Mouse (Mus musculus) lung, postnatal 0 days (tissue): Measurements from ENCODE around the gene Capza3. TPM values are rescaled to one million over a fixed set of nuclear protein-coding genes. Genes with fewer than 3 reads are reported as not detected.
A peak's percentile ranks its signal among the peaks of the same experiment; 100 is the strongest.

Experiments used
- ATAC-seq: fragments of 200-750 bp; cut with Nextera tagmentation; 2 replicates; pipeline ENCODE4 v1.8.0; 2017; ENCODE audit warnings: moderate library complexity
- DNase-seq: peaks from one replicate; pipeline ENCODE4 v3.0.0-alpha.2; 2016; ENCODE audit warnings: low spot score
- H3K27ac ChIP-seq: fragments of 300-500 bp; sonication (generic); 2 replicates; pipeline ENCODE4 v1.5.1; 2014; ENCODE audit warnings: antibody characterized with exemption, mild to moderate bottlenecking, low read length, mixed read lengths
- H3K27me3 ChIP-seq: fragments of 300-500 bp; sonication (generic); replicated peaks from 2 replicates; pipeline ENCODE4 v1.6.1; 2014; ENCODE audit warnings: low read length, mixed read lengths; ENCODE audit not compliant: insufficient read depth
- H3K36me3 ChIP-seq: fragments of 300-500 bp; sonication (generic); 2 replicates; pipeline ENCODE4 v1.6.1; 2014; ENCODE audit warnings: low read length, mixed read lengths; ENCODE audit not compliant: insufficient read depth
- H3K4me1 ChIP-seq: fragments of 300-500 bp; sonication (generic); 2 replicates; pipeline ENCODE4 v1.6.1; 2014; ENCODE audit warnings: antibody characterized with exemption, low read depth, low read length, mixed read lengths; ENCODE audit not compliant: insufficient read depth
- H3K4me2 ChIP-seq: fragments of 300-500 bp; sonication (generic); replicated peaks from 2 replicates; pipeline ENCODE4 v1.6.1; 2014; ENCODE audit warnings: low read depth, mild to moderate bottlenecking, low read length, moderate library complexity, mixed read lengths
- H3K4me3 ChIP-seq: fragments of 300-500 bp; sonication (generic); 2 replicates; pipeline ENCODE4 v1.5.1; 2014; ENCODE audit warnings: low read depth, low read length
- H3K9ac ChIP-seq: fragments of 300-500 bp; sonication (generic); replicated peaks from 2 replicates; pipeline ENCODE4 v1.6.1; 2014; ENCODE audit warnings: low read depth, mild to moderate bottlenecking
- H3K9me3 ChIP-seq: fragments of 300-500 bp; sonication (generic); 2 replicates; pipeline ENCODE4 v1.6.1; 2016; ENCODE audit warnings: low read length, mixed read lengths
- CTCF ChIP-seq: IDR thresholded peaks from 2 replicates; pipeline ENCODE4 v1.5.1; 2016; ENCODE audit warnings: antibody characterized with exemption, mild to moderate bottlenecking
- EP300 ChIP-seq: IDR thresholded peaks from 2 replicates; pipeline ENCODE4 v1.6.1; 2016; ENCODE audit warnings: antibody characterized with exemption, mild to moderate bottlenecking, control low read depth
- WGBS: fragments of 180-500 bp; shearing (Covaris S2); extraction: QIAGEN DNeasy Blood & Tissue Kit; methylation state at CpG from one replicate; pipeline ENCODE4 v1.1.7; 2014; 5-methylcytosine and 5-hydroxymethylcytosine counted together
- polyA plus RNA-seq: library from polyadenylated mRNA; unstranded; fragments of >200 nt; fragmentation: Nextera tagmentation; extraction: Ambion mirVana; gene quantifications from 2 replicates; pipeline ENCODE4 v1.2.1, GENCODE M21; 2015

The Capza3 gene
- not detected in 2 replicates for polyA plus RNA-seq

GRCm38 (mm10) chr6:140040952-140041351 lies at the start of gene Capza3:
TSS of gene Capza3 (plus strand) at chr6:140041252.
- WGBS = 96% methylated on average over 7 of the region's 7 CpGs
- DNase-seq (no peak), ATAC-seq (no peak)
- no peaks in the 10 kb centered on the region for H3K27me3 ChIP-seq
- no peaks in the 10 kb centered on the region for H3K9me3 ChIP-seq
- H3K4me1 ChIP-seq = no peaks in the 10 kb centered on the region
- H3K4me3 ChIP-seq = no peak within 1 kb of the TSS
- H3K9ac ChIP-seq = no peak within 1 kb of the TSS
- no peaks in the 10 kb centered on the region for H3K36me3 ChIP-seq
- H3K4me2 ChIP-seq = no peak within 1 kb of the TSS
- TF ChIP-seq EP300 (no peak), CTCF (no peak)
- no peak within 1 kb of the TSS for H3K27ac ChIP-seq

- H3K4me3 ChIP-seq = no peak overlapping the region
- H3K4me1 ChIP-seq = no peaks in the 10 kb centered on the region
- no peak overlapping the region for H3K4me2 ChIP-seq
- ATAC-seq = no peak
- 71% methylated on average over 3 of the region's 3 CpGs for WGBS
- no peak overlapping the region for H3K27ac ChIP-seq
- no peaks in the 10 kb centered on the region for H3K36me3 ChIP-seq
- H3K27me3 ChIP-seq = no peaks in the 10 kb centered on the region
- H3K9me3 ChIP-seq = no peaks in the 10 kb centered on the region
- H3K9ac ChIP-seq = no peak overlapping the region
- DNase-seq = no peak
- no peak for TF ChIP-seq CTCF
Measured at GRCm38 (mm10) chr6:140005181-140005580, 35.9 kb upstream of the Capza3 start.

- no peak overlapping the region for H3K4me2 ChIP-seq
- H3K27ac ChIP-seq = no peak overlapping the region
- WGBS = 64% methylated on average over 7 of the region's 7 CpGs
- no peaks in the 10 kb centered on the region for H3K27me3 ChIP-seq
- no peak overlapping the region for H3K4me3 ChIP-seq
- ATAC-seq (no peak), DNase-seq (no peak)
- no peak overlapping the region for H3K9ac ChIP-seq
- H3K9me3 ChIP-seq = no peaks in the 10 kb centered on the region
- H3K4me1 ChIP-seq = no peaks in the 10 kb centered on the region
- no peaks in the 10 kb centered on the region for H3K36me3 ChIP-seq
- TF ChIP-seq CTCF = no peak
Measured at GRCm38 (mm10) chr6:140024404-140024803, 16.6 kb upstream of the Capza3 start.

GRCm38 (mm10) chr6:140041357-140041756 lies 305 bp downstream of the Capza3 start, which contains the start of gene Plcz1:
TSS of gene Plcz1 (minus strand) at chr6:140041457.
- 83% methylated on average over 5 of the region's 5 CpGs for WGBS
- Histone ChIP-seq H3K9ac (no peak within 1 kb of the TSS), H3K27me3 (no peaks in the 10 kb centered on the region), H3K36me3 (no peaks in the 10 kb centered on the region), H3K4me2 (no peak within 1 kb of the TSS), H3K4me3 (no peak within 1 kb of the TSS), H3K27ac (no peak within 1 kb of the TSS), H3K4me1 (no peaks in the 10 kb centered on the region), H3K9me3 (no peaks in the 10 kb centered on the region)
- DNase-seq = no peak
- ATAC-seq = no peak
- TF ChIP-seq CTCF = no peak

- Histone ChIP-seq H3K27me3 (no peaks in the 10 kb centered on the region), H3K4me2 (no peak overlapping the region), H3K36me3 (no peaks in the 10 kb centered on the region), H3K4me3 (no peak overlapping the region), H3K4me1 (no peaks in the 10 kb centered on the region), H3K9me3 (no peaks in the 10 kb centered on the region), H3K9ac (no peak overlapping the region), H3K27ac (no peak overlapping the region)
- ATAC-seq (peak; percentile 88), DNase-seq (peak; percentile 88)
- TF ChIP-seq CTCF = no peak
- TF ChIP-seq EP300 = peak; percentile 47
- WGBS = 60% methylated on average over 5 of the region's 5 CpGs
Measured at GRCm38 (mm10) chr6:140051476-140051875, 10.4 kb downstream of the Capza3 start.

- Histone ChIP-seq H3K36me3 (no peaks in the 10 kb centered on the region), H3K4me3 (no peak overlapping the region), H3K9me3 (no peaks in the 10 kb centered on the region), H3K27ac (no peak overlapping the region), H3K27me3 (no peaks in the 10 kb centered on the region), H3K4me2 (no peak overlapping the region), H3K9ac (no peak overlapping the region), H3K4me1 (no peaks in the 10 kb centered on the region)
- TF ChIP-seq EP300 (no peak), CTCF (no peak)
- ATAC-seq (no peak), DNase-seq (no peak)
- 76% methylated on average over 5 of the region's 5 CpGs for WGBS
Measured at GRCm38 (mm10) chr6:140054271-140054928, 13.3 kb downstream of the Capza3 start.

GRCm38 (mm10) chr6:140069177-140069576 lies 28.1 kb downstream of the Capza3 start:
- H3K27me3 ChIP-seq = no peaks in the 10 kb centered on the region
- H3K36me3 ChIP-seq = no peaks in the 10 kb centered on the region
- TF ChIP-seq EP300 = no peak
- no peak for TF ChIP-seq CTCF
- no peak overlapping the region for H3K27ac ChIP-seq
- no peak overlapping the region for H3K4me2 ChIP-seq
- ATAC-seq (no peak), DNase-seq (no peak)
- H3K4me1 ChIP-seq = no peaks in the 10 kb centered on the region
- H3K9ac ChIP-seq = no peak overlapping the region
- no peak overlapping the region for H3K4me3 ChIP-seq
- no peaks in the 10 kb centered on the region for H3K9me3 ChIP-seq
- WGBS = 77% methylated on average over 8 of the region's 8 CpGs
